Mouse (Mus musculus) megakaryocyte, embryonic 14.5 days (primary cell): ENCODE data around the gene Ddr1.

Source experiments
- FLI1 ChIP-seq: IDR thresholded peaks from 2 replicates; pipeline ENCODE4 v1.6.1; 2012; ENCODE audit warnings: low read length, inconsistent platforms, mixed read lengths
- GATA1 ChIP-seq: IDR thresholded peaks from 3 replicates; pipeline ENCODE4 v1.6.1; 2012; ENCODE audit warnings: mixed read lengths, low read length, inconsistent platforms, borderline replicate concordance

DNA sequence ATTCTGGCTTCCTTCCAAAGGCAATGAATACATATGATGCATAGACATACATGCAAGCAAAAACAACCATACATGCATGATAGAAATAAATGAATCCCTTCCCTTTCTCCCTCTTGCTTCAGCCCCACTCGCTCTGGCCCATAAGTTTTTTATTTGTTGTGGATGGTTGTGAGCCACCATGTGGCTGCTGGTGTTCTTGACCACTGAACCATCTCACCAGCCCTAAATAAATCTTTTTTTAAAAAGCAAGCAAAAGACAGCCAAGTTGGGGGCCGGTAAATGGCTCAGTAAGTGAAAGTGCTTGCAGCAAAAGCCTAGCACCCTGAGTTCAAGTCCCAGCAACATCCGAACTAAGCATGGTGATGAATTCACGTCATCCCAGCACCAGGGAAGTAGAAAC, 24.4 kb upstream of the Ddr1 start:
- TF ChIP-seq GATA1 (no peak), FLI1 (no peak)
